Mouse (Mus musculus): ENCODE data around the gene Spdye4c. TPM values are rescaled to one million over a fixed set of nuclear protein-coding genes. Genes with fewer than 3 reads are reported as not detected.

Gene Spdye4c
- polyA plus RNA-seq, 1 experiment from 2014 or later, result not detected

DNA sequence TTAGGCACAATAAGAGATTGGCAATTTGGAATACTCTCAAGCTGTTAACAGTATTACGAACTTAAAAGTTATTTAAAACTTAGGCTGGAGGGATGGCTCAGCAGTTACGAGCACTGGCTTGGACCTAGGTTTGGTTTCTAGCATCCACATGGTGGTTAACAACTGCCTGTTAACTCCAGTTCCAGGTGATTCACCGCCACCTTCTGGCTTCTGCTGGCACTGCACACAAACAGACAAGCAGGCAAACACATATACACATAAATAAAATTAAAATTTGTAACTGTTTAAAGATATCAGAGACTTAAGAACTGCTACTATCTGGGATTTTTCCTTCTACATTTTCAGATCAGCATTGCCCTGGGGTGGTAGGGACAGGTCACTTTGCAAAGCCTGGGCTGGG, 26.8 kb upstream of the Spdye4c start:
- WGBS, result 87% methylated on average over 3 of the region's 3 CpGs

DNA sequence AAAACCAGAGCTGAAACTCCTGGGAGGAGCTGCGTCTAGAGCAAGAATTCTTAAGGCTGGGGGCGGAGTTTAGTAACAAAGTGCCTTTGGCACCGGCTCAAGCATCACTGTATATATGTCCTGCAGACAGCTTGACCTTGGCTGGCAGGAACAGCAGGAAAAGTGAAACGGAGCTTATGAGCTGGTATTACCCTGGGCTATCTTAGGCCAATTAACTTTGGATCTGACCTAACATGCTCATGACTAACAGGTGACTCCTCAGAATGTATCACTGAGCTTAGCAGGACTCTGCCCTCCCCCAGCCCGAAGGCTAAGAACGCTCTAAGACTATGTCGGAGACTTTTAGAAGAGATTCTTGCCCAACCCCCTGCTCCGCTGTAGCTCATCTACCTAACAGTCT, 25.1 kb upstream of the Spdye4c start:
- Histone ChIP-seq H3K9me3 (no peaks in the 10 kb centered on the region), H3K4me1 (replicated peaks) (no peaks in the 10 kb centered on the region), H3K4me3 (no peak overlapping the region), H3K27me3 (no peaks in the 10 kb centered on the region), H3K9ac (no peak overlapping the region), H3K36me3 (no peaks in the 10 kb centered on the region), H3K27ac (replicated peaks) (no peak overlapping the region), H3K4me2 (no peak overlapping the region)
- 64% methylated on average over 8 of the region's 8 CpGs for whole genome bisulfite sequencing
- no peak for ATAC-seq (ENCODE audit: low FRiP score, low read depth)

More for the DNA sequence above, 26.8 kb upstream of the Spdye4c start:
- Histone ChIP-seq H3K27me3 (no peaks in the 10 kb centered on the region), H3K27ac (replicated peaks) (no peak overlapping the region), H3K9me3 (no peaks in the 10 kb centered on the region), H3K4me3 (no peak overlapping the region), H3K36me3 (no peaks in the 10 kb centered on the region), H3K4me1 (replicated peaks) (no peaks in the 10 kb centered on the region), H3K4me2 (no peak overlapping the region), H3K9ac (no peak overlapping the region)
- ATAC-seq (ENCODE audit: low FRiP score, low read depth), result no peak

DNA sequence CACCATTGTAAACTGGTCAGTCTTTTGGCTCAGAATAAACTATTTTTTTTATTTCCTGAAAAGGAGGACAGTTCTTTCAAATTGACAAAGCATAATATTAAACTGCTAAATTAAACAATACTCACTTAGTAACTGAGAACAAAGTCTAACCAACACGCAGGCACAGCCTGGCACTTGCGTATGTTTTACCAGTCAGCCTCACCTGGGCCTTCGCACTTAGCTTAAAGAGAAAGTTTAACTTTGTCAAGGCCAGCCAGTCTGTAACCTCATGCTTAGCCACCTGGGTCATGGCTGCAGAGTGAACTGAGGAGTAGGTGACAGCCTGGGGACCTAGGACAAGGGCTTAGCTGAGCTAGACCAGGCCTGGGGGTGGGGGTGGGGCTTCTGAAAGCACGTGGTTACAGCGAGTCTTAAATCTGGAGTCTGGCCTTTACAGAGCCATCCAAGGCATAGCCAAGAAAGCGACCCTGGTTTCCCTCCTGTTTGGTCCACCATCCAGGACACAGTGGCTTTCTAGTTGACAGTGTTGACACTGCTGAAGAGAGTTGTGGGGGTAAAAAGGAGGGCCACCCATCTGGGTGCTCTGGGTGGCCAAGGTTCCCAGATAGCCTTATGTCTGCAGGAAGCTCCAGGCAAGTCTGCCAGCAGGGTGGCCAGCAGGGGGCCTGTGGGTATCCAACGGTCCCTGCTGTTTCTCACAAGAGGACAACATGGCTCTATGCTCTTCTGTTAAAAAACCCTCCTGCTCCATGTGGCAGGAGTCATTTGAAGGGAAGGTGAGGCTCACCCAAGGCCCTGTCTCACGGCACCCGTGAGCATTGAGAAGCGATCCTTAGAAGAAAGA, 24.5 kb upstream of the Spdye4c start:
- Histone ChIP-seq H3K4me2 (no peak overlapping the region), H3K9ac (no peak overlapping the region), H3K36me3 (no peaks in the 10 kb centered on the region), H3K27ac (replicated peaks) (no peak overlapping the region), H3K9me3 (no peaks in the 10 kb centered on the region), H3K4me1 (replicated peaks) (no peaks in the 10 kb centered on the region), H3K27me3 (no peaks in the 10 kb centered on the region), H3K4me3 (no peak overlapping the region)
- WGBS, result 71% methylated on average over 10 of the region's 10 CpGs
- no peak for ATAC-seq (ENCODE audit: low FRiP score, low read depth)

DNA sequence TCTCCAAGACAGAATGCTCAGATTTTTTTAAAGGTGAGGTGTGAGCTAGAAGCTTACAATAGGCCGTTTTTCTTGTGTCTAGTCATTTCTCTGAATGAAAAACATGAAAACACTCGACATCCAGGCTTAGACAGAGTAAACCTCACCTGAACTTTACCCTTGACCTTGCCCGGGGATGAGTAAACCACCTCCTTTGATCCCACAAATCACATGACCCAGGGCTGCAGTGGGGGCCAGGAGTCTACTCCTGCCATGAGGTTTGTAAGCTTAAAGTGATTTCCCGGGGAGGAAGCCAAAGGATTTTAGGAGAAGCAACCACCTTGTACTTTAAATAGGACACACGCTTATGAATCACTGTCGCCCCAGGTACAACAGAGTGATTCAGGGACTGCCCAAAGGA, 23.0 kb upstream of the Spdye4c start:
- no peaks in the 10 kb centered on the region for H3K36me3 ChIP-seq
- H3K4me1 ChIP-seq (replicated peaks), result no peaks in the 10 kb centered on the region
- no peak overlapping the region for H3K27ac ChIP-seq (replicated peaks)
- H3K4me2 ChIP-seq, result no peak overlapping the region
- no peak overlapping the region for H3K4me3 ChIP-seq
- H3K9ac ChIP-seq, result no peak overlapping the region
- WGBS, result 82% methylated on average over 6 of the region's 6 CpGs
- no peaks in the 10 kb centered on the region for H3K27me3 ChIP-seq
- ATAC-seq (ENCODE audit: low FRiP score, low read depth), result no peak
- H3K9me3 ChIP-seq, result no peaks in the 10 kb centered on the region

DNA sequence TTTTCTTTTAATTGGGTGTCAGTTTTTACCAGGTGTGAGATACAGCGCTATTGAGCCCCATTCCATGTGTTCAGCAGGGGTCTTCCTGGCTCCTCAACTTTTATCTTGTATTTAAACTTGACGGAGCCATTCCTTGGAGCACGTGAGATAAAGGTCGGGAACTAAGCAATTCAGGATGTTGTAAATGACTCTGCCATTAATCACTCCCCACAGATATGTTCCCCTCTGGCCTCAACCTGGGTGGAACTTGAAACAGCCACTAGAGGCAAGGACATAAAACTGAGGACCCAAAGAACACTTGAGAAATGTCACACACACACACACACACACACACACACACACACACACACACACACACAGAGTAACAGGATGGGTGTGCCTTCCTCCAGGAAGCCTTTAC, 22.5 kb upstream of the Spdye4c start:
- Histone ChIP-seq H3K27ac (replicated peaks) (no peak overlapping the region), H3K9me3 (no peaks in the 10 kb centered on the region), H3K27me3 (no peaks in the 10 kb centered on the region), H3K9ac (no peak overlapping the region), H3K4me2 (no peak overlapping the region), H3K36me3 (no peaks in the 10 kb centered on the region), H3K4me3 (no peak overlapping the region), H3K4me1 (replicated peaks) (no peaks in the 10 kb centered on the region)
- WGBS, result 67% methylated on average over 4 of the region's 4 CpGs
- ATAC-seq (ENCODE audit: low FRiP score, low read depth), result no peak

DNA sequence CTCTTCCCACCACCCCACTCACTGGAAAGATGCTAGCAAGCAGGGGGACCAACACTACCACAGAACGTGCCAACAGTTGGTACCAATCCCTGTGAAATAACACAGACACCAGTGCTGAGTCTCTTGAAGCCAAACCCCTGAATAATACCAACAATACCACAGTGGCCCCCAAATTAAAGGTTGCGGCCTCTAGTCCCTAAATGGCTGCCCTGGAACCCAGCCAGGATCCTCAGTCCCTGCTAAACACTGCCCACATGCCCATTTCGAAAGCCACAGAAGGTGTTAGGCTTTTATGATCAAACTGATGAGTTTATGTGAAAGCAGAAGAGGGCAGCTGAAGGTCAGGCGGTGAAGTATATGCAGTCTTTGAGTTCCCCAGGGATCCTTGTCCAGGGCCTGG, 20.0 kb upstream of the Spdye4c start:
- H3K9ac ChIP-seq, result no peak overlapping the region
- H3K27ac ChIP-seq (replicated peaks), result no peak overlapping the region
- no peak overlapping the region for H3K4me2 ChIP-seq
- no peaks in the 10 kb centered on the region for H3K4me1 ChIP-seq (replicated peaks)
- H3K36me3 ChIP-seq, result no peaks in the 10 kb centered on the region
- H3K9me3 ChIP-seq, result no peaks in the 10 kb centered on the region
- H3K27me3 ChIP-seq, result no peaks in the 10 kb centered on the region
- ATAC-seq (ENCODE audit: low FRiP score, low read depth), result no peak
- no peak overlapping the region for H3K4me3 ChIP-seq
- WGBS, result 83% methylated on average over 4 of the region's 4 CpGs

DNA sequence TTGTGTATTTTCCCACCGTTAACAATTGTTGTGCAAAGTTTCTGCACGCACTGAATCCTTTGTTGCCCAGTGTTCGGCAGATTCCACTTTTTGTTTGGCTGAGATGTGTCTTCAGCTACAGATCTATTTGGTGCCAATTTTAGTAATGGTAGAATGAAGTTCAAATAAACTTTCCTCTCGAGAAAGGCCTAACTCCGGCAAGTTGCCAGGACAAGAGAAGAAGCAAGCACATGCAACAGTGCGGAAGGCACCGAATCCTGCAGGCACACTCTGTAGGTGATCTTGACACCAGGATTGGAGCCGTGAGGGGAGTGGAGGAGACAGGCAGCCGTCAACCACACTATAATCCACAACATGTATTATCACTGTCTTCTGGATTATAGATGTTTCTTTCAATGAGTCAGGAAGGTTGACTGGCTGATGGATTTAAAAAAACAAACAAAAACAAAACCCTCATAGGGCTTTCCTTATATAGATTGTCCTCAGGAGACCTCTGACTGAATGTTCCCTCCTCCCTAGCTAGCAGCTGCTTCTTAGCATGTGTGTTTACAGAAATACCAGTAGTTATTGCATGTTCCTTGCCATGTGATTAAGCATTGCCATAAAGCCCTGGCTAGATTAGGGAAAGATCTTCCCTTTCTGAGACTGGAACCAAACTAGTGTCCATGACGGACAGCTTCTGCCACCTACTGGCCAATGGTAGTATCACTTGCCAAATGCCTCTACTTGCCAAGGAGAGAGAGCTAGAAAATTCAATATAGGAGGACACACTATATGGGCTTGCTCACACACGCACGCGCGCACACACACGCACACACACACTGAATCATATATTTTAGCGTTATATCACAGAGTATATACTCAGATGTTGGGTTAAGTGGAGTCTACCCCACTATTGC, 18.0 kb upstream of the Spdye4c start:
- peak; percentile 80 for ATAC-seq (ENCODE audit: low FRiP score, low read depth)
- WGBS, result 54% methylated on average over 16 of the region's 16 CpGs
- Histone ChIP-seq H3K9ac (no peak overlapping the region), H3K27me3 (no peaks in the 10 kb centered on the region), H3K27ac (replicated peaks) (no peak overlapping the region), H3K4me1 (replicated peaks) (no peaks in the 10 kb centered on the region), H3K4me3 (no peak overlapping the region), H3K4me2 (no peak overlapping the region), H3K36me3 (no peaks in the 10 kb centered on the region), H3K9me3 (no peaks in the 10 kb centered on the region)

DNA sequence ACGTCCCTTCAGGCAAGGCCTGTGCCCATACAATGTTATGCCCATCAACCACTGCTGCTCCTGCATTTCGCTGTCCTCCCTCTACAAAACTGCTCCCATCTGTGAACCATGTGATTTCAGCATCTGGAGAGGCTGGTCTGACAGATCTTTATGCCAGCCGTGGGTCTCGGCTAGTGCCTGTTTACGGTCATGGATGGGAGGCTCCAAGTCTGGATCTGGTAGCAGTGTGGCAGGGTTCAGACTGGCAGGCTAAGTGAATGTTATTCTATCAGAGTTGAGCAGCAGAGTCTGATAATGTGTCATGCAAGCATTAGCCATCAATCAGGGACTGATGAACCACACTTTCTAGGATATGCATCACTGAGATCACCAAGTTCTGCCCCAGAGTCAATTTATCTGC, 8.1 kb upstream of the Spdye4c start:
- H3K27ac ChIP-seq (replicated peaks), result no peak overlapping the region
- no peaks in the 10 kb centered on the region for H3K9me3 ChIP-seq
- no peak for ATAC-seq (ENCODE audit: low FRiP score, low read depth)
- no peak overlapping the region for H3K4me3 ChIP-seq
- 75% methylated on average over 5 of the region's 5 CpGs for WGBS
- no peaks in the 10 kb centered on the region for H3K36me3 ChIP-seq
- no peaks in the 10 kb centered on the region for H3K4me1 ChIP-seq (replicated peaks)
- no peak overlapping the region for H3K9ac ChIP-seq
- H3K4me2 ChIP-seq, result no peak overlapping the region
- H3K27me3 ChIP-seq, result no peaks in the 10 kb centered on the region

DNA sequence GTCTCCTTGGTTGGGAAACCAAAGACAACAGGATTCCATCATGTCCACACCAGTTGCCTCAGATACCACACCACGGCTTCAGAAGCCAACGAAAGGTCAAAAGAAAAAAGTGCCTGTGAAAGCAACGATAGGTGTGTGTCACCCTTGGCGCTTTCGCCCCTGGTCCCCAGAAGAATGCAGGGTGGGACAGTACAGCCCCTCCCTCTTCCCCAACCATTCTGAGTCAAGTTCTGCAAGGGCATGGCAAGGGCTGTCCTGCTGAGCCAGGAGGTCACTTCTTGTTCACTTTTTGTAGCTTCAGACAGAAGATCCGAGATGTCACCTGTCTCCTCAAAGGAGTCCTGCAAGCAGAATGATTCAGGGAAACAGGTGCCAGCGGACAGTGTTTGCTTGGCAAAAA, 1.3 kb downstream of the Spdye4c start:
- Histone ChIP-seq H3K9ac (no peak overlapping the region), H3K9me3 (no peaks in the 10 kb centered on the region), H3K4me2 (no peak overlapping the region), H3K27me3 (no peaks in the 10 kb centered on the region), H3K4me3 (no peak overlapping the region), H3K36me3 (no peaks in the 10 kb centered on the region), H3K4me1 (replicated peaks) (no peaks in the 10 kb centered on the region), H3K27ac (replicated peaks) (no peak overlapping the region)
- ATAC-seq (ENCODE audit: low FRiP score, low read depth), result no peak
- WGBS, result 83% methylated on average over 7 of the region's 7 CpGs

DNA sequence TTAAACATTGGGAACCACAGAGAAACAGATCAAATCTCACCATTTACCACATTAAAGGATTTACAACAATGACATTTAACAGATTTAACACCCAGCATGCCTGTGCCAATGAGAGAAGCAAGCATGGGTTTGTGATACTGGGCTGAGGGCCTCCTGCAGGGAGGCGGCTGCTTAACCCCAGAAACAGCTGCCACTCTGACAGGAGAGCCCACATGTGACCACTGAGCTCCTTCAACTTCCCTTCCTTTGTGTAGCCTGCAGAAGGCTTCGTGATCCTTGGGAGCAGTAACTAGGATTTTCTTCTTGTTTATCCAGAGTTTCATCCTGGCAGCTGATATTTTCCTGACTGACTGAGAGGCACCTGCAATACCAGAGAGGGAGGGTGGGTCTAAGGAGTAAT, 10.5 kb downstream of the Spdye4c start:
- no peaks in the 10 kb centered on the region for H3K27me3 ChIP-seq
- H3K36me3 ChIP-seq, result no peaks in the 10 kb centered on the region
- H3K4me2 ChIP-seq, result no peak overlapping the region
- H3K27ac ChIP-seq (replicated peaks), result no peak overlapping the region
- 31% methylated on average over 2 of the region's 2 CpGs for WGBS
- H3K4me3 ChIP-seq, result no peak overlapping the region
- no peak for ATAC-seq (ENCODE audit: low FRiP score, low read depth)
- H3K9ac ChIP-seq, result no peak overlapping the region
- no peaks in the 10 kb centered on the region for H3K9me3 ChIP-seq
- no peaks in the 10 kb centered on the region for H3K4me1 ChIP-seq (replicated peaks)

DNA sequence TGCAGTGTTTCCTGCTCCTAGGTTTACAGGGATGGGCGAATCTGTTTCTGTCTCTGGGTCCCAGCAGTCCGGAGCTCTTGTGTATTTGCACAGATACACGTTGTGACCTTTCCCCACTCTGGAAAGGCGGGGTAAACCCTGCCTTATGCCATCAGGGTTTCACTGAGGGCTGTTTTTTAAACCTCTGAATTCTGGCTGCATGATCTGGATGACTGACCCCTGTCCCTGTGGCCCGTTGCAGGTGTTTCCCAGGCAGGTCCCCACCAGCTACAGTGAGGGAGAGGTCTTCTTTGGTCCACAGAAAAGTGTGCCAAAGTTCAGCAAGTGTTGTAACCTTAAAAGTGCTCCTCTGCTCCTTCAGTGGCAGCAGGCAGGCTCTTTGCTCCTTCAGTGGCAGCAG, 18.3 kb downstream of the Spdye4c start:
- Histone ChIP-seq H3K4me2 (no peak overlapping the region), H3K9me3 (no peaks in the 10 kb centered on the region), H3K36me3 (peaks cover 53% of the 10 kb centered on the region), H3K27me3 (no peaks in the 10 kb centered on the region), H3K4me1 (replicated peaks) (no peaks in the 10 kb centered on the region), H3K27ac (replicated peaks) (no peak overlapping the region), H3K9ac (no peak overlapping the region), H3K4me3 (no peak overlapping the region)
- 83% methylated on average over 5 of the region's 5 CpGs for WGBS
- no peak for ATAC-seq (ENCODE audit: low FRiP score, low read depth)

DNA sequence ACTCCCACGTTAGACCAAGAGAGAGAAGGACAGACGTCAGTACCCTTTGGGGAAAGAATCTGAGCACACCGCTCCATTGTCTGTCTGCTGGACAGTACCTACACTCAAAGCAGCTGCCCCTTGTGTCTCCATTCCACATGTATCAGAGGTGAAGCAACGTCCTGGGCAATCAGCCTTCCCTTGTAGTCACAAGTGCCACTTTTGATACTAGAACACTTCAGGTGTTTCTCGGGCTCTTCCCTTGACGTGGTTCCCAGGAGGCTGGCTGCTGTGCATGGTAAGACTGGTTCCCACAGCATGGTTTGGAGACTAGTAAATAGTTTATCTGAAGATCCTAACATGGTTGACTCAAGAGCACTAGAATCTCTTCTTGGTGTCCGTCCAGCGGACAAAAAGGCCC, 20.2 kb downstream of the Spdye4c start:
- no peak for ATAC-seq (ENCODE audit: low FRiP score, low read depth)
- 94% methylated on average over 8 of the region's 8 CpGs for WGBS
- no peak overlapping the region for H3K9ac ChIP-seq
- H3K36me3 ChIP-seq, result peaks cover 67% of the 10 kb centered on the region
- H3K27me3 ChIP-seq, result no peaks in the 10 kb centered on the region
- no peaks in the 10 kb centered on the region for H3K9me3 ChIP-seq
- H3K4me1 ChIP-seq (replicated peaks), result no peaks in the 10 kb centered on the region
- no peak overlapping the region for H3K4me3 ChIP-seq
- no peak overlapping the region for H3K4me2 ChIP-seq
- H3K27ac ChIP-seq (replicated peaks), result no peak overlapping the region

Measured in hindbrain, embryonic 15.5 days (tissue).